Mouse (Mus musculus): ENCODE results near the gene Prps1l1.

The Prps1l1 gene

DNA sequence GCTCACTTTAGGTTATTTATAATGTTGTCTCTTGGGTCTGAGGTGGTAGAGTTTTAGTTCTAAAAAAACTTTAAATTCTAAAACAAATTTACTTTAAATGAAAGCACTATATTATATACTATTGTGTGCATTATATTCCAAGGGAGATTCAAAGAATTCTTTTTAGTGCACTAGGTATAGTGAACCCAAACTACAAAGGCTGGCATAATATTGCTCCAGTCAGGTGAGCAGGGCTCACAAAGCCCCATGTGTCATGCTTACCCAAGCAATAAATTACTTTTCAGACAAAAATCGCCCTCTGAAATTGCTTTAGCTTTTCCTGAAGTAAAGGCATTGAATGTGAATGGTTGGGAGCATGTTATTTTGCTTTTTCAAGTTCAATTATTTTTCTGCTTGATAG lies 43.0 kb downstream of the Prps1l1 start:
- DNase-seq = no peak
